Mouse (Mus musculus): ENCODE measurements at regions not wholly inside any gene's neighbourhood (a gene's known extent, or its start where the extent isn't known, plus 50 kb on each side); places are given as distances from the start of the nearest gene placed in this dataset.

GRCm38 (mm10) chr11:7263971-7264370 is 50.2 kb upstream of the Igfbp3 start:
- TF ChIP-seq EP300 (optimal IDR thresholded peaks at IDR 0.05) = no peak
- TF ChIP-seq CTCF (IDR thresholded peaks at IDR 0.05; ENCODE audit: low read depth) = no peak
